Mouse (Mus musculus) cortical plate, adult 2 months (tissue): Measurements from ENCODE around the gene Hscb.

ENCODE experiments used
- CTCF ChIP-seq: fragments of 200-500 bp; IDR thresholded peaks from 2 replicates; pipeline ENCODE4 v1.5.1; 2011; ENCODE audit warnings: mild to moderate bottlenecking, control low read depth, low read length; ENCODE audit not compliant: insufficient read depth; ENCODE audit errors: extremely low read depth
- POLR2A ChIP-seq: fragments of 200-500 bp; IDR thresholded peaks from 2 replicates; pipeline ENCODE4 v1.6.1; 2011; ENCODE audit warnings: mild to moderate bottlenecking, low read length, control low read depth; ENCODE audit not compliant: insufficient read depth; ENCODE audit errors: extremely low read depth

DNA sequence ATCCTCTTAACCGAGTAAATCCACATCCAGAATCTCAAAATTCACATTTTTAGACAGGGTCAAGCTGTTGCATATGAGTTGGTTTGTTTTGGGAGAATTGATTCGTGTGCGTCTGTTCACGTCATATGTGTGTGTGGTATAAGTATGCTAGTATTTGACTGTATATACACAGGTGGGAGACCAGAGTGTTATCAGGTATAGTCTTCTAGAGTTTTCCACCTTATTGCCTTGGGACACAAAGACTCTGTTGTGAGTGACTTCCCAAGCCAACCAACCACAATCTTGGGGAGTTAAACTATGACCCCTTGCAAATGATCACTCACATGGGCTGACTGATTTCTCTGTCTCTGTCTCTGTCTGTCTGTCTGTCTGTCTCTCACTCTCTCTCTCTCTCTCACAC is 15.2 kb downstream of the Hscb start:
- TF ChIP-seq CTCF (no peak), POLR2A (no peak)
